Mouse (Mus musculus): ENCODE data around the gene Irf9. TPM values are rescaled to one million over a fixed set of nuclear protein-coding genes. Genes with fewer than 3 reads are reported as not detected.

Gene Irf9
- total RNA-seq (2021) = 10 to 100 TPM in 1 of 2 experiments, 1 to 10 TPM in 1; 9.6 to 12.2 TPM

DNA sequence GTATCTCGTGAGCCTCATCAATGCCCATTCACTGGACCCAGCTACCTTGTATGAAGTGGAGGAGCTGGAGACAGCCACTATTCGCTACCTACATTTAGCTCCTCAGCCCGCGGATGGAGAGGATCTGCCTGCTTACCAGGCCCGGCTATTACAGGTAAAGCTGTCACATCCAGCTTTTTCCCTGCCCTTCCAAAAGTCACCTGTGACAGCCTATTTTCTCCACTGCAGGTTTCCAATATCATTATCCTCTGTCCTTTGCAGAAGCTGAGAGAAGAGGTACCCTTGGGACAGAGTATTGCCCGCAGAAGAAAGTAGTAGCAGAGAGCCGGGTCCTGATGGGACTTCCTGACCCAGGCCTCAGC, at the start of gene Irf9:
Gene Irf9 (plus strand): TSS at position 301 of the 362 bp plus-strand sequence.
- DNase-seq (ENCODE audit: extremely low spot score in 1 of 2, low spot score in 1 of 2) = no peak

DNA sequence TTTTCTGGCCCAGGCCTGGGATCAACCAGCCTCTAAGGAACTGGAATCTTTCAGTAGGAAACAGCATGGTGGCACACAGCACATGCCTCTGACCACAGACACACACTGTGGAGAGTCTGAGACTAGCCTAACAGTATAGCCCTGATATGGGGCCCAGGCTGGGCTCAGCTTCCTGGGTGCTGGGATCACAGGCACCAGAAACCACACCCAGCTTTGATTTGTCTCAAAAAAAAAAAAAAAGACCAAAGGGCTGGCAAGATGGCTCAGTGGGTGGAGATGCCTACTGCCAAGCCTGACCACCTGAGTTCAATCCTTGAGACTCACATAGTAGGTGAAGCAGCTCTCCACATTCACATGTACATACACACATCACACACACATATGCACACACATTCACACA, 48.7 kb upstream of the Irf9 start:
- no peak for DNase-seq (ENCODE audit: extremely low spot score in 1 of 2, low spot score in 1 of 2)

- no peak for DNase-seq (ENCODE audit: extremely low spot score in 1 of 2, low spot score in 1 of 2)
These were observed 47.6 kb upstream of the Irf9 start for GRCm38 (mm10) chr14:55555788-55556187.

GRCm38 (mm10) chr14:55557003-55557402, 46.4 kb upstream of the Irf9 start:
- peak in 1 of 2 experiments; percentile 81 for DNase-seq (ENCODE audit: extremely low spot score in 1 of 2, low spot score in 1 of 2)

GRCm38 (mm10) chr14:55557587-55557986, 45.8 kb upstream of the Irf9 start:
- DNase-seq (ENCODE audit: extremely low spot score in 1 of 2, low spot score in 1 of 2) = no peak

- DNase-seq (ENCODE audit: extremely low spot score in 1 of 2, low spot score in 1 of 2) = no peak
These were observed 44.5 kb upstream of the Irf9 start for GRCm38 (mm10) chr14:55558740-55559448.

- DNase-seq (ENCODE audit: extremely low spot score in 1 of 2, low spot score in 1 of 2) = peak; percentile 79 to 80
These were observed 43.6 kb upstream of the Irf9 start, which contains the start of gene Dcaf11 for GRCm38 (mm10) chr14:55559799-55560201. Gene Dcaf11, plus strand, starts transcription at chr14:55560006.

GRCm38 (mm10) chr14:55560202-55561073, 42.9 kb upstream of the Irf9 start, which contains the start of gene A730061H03Rik:
Gene A730061H03Rik, minus strand, starts transcription at chr14:55560406.
- peak; percentile 94 to 97 for DNase-seq (ENCODE audit: extremely low spot score in 1 of 2, low spot score in 1 of 2)

- DNase-seq (ENCODE audit: extremely low spot score in 1 of 2, low spot score in 1 of 2) = no peak
These were observed 41.5 kb upstream of the Irf9 start for GRCm38 (mm10) chr14:55561860-55562259.

DNA sequence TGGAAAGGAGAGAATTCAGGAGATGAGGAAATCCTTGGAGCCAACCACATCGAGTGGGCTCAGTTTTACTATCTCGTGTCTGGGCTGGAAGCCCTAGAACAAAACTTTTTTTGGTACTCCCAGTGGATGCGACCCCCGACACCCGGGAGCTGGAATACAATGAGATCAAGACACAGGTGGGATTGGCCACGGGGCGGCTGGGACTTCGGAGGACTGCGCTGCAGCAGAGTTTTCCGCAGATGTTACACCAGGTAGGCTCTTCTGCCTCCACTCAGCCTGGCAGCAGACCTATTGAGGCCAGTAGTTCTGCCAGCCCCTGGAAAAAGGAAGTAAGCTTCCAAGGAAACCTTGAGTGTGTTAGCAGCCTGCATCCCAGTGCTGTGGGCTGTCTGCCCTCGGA, 40.1 kb upstream of the Irf9 start:
- no peak for DNase-seq (ENCODE audit: extremely low spot score in 1 of 2, low spot score in 1 of 2)

- no peak for DNase-seq (ENCODE audit: extremely low spot score in 1 of 2, low spot score in 1 of 2)
These were observed 37.6 kb upstream of the Irf9 start for GRCm38 (mm10) chr14:55565748-55566147.

DNA sequence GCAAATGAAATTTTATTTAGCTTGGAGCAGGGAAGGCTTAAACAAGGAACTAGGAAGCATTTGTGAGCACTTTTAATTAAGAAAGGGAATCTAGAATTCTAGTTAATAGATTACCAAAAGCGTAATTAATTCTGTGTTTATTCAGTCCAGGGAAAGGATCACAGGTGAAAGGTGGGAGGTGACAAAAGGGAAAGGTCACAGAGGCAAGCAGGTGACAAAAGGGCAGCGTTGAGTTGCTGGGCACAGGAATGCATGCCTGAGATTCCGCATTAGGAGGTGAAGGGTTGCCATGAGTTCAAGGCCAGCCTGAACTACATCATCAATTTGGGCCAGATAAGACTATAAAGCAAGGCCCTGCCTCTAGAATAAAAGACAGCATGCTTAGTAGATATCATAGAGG, 35.9 kb upstream of the Irf9 start:
- no peak for DNase-seq (ENCODE audit: extremely low spot score in 1 of 2, low spot score in 1 of 2)

GRCm38 (mm10) chr14:55570588-55570987, 32.8 kb upstream of the Irf9 start:
- DNase-seq (ENCODE audit: extremely low spot score in 1 of 2, low spot score in 1 of 2) = no peak

DNA sequence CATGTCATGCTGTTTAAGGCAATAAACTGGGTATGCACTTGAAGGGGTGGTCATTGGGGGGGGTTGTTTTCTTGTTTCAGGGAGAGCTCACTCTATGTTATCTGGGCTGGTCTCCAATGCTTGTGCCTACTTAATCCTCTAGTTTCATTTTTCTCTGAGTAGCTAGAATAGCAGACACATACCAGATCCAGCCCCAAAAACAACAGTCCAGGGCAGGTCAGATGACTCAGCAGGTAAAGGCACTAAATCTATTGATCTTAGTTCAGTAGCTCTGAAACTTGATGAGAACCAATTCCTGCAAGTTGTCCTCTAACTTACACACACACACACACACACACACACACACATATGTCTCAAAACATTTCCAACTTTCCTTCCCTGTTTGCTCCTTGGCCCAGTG, 31.6 kb upstream of the Irf9 start:
- DNase-seq (ENCODE audit: extremely low spot score in 1 of 2, low spot score in 1 of 2) = no peak

DNA sequence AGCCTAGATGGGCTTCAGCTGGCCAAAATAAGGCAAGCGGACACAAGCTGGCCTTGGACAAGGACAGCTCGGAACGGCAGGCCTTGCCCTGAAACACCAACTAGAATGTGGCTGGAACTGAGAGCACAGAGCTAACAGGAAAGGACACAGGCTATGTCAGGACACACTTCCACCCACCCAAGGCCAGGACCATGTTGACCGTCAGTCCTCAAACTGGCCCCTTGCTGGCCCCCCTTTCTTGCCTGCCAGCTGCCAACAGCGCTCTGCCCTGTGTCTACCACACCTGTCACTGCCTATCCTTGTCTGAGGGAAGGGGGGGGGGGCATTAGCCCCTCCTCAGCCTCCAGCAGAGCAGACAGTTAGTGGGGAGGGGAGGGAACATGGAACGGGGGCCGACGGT, 28.1 kb upstream of the Irf9 start, which contains the start of gene Fitm1:
Gene Fitm1 (plus strand): TSS at position 316 of the 400 bp plus-strand sequence.
- no peak for DNase-seq (ENCODE audit: extremely low spot score in 1 of 2, low spot score in 1 of 2)

DNA sequence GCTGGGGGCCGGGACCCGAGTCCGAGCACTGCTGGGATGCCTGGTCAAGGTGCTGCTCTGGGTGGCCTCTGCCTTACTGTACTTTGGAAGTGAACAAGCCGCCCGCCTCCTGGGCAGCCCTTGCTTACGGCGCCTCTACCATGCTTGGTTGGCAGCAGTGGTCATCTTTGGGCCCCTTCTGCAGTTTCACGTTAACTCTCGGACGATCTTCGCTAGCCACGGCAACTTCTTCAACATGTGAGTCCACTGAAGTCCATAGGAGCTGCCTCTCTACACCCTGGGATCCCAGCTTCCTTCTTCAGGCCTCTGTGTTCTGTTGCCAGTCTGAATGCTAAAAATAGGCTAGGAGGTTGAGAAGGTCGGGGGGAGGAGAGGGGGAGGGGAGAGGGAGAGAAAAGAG, 27.7 kb upstream of the Irf9 start:
- DNase-seq (ENCODE audit: extremely low spot score in 1 of 2, low spot score in 1 of 2) = no peak

- DNase-seq (ENCODE audit: extremely low spot score in 1 of 2, low spot score in 1 of 2) = no peak
These were observed 27.0 kb upstream of the Irf9 start for GRCm38 (mm10) chr14:55576376-55576775.

DNA sequence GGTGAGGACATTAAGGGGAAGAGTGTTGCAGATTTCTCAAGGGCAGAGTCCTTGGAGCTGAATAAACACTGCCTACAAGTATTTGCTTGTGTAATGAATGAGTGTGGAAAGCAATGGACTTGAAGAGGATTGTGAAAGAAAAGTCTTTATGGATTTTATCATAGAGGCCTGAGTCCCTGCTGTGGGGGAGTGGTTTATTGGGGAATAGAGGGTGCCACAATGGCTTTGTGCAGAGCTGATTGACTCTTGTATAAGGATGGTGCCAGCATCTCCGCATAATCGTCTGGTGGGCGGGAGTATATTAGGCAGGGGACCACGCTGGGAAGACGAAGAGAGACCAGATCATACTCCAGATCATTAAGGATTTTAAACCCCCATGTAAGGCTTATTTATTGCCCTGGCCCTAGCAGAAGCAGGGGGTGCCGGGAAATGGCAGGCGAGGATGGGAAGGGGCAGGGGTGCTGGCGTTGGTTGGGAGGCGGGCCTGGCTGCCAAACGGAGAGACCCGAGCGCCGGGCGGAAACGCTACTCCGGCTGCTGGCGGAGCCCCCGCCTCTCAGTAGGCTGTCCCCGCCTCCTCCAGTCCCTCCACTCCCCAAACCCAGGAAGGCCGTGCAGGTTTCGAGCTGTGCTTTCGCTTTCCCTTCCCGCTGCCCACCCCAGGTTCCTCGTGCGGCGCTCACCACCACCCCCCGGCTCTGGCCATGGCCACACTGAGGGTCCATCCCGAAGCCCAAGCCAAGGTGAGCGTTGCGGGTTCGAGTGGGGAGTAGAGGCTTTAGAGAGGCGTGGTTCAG, 25.3 kb upstream of the Irf9 start, which contains the start of gene Psme1:
Gene Psme1 (plus strand): TSS at position 253 of the 797 bp plus-strand sequence.
- peak; percentile 54 to 64 for DNase-seq (ENCODE audit: extremely low spot score in 1 of 2, low spot score in 1 of 2)

DNA sequence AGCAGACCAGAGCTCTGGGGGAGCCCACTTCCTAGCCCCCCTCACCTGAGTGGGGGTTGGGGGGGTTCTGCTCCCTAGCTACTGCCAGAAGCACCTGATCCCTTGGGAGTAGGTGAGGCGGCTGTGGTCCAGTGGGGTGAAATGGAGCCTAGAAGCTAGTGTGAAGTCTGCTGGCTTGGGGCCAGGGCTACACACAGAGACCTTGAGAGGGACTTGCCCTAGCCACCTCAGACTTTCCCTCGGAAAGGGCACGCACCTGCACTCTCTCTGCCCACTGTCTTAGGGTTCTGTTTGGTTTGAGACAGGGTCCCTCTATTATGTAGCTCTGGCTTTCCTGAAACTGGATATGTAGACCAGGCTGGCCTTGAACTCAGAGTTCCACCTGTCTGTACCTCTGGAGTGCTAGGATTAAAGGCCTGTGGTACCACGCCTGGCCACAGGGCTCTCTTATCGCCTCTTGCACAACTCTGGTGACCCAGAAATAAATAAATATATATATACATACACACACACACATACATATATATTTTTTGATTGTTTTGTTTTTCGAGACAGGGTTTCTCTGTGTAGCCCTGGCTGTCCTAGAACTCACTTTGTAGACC, 24.6 kb upstream of the Irf9 start:
- no peak for DNase-seq (ENCODE audit: extremely low spot score in 1 of 2, low spot score in 1 of 2)

All from layer of hippocampus, postnatal 25 days (tissue).